Mouse (Mus musculus): ENCODE data around the gene Gtf2h4. TPM values are rescaled to one million over a fixed set of nuclear protein-coding genes. Genes with fewer than 3 reads are reported as not detected.

Gtf2h4 gene
- polyA plus RNA-seq, 1 experiment: 21.1 TPM

DNA sequence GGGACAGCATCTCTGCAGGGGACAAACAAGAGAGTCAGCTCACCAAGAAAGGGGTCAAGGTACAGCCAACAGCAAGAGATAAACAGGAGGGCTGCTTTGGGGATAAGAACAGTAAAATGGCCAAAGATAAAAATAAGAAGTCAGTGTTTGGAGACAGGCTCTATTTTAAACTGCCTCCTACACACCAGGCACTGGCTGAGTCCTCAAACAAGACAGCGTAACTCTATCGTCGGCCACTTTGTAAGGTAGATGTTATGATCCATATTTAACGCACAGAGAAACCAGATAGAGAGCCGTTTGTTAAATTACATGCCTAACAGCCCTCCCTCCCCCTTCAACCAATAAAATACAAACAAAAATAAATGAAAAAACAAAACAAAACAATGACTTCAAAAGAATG is 20.4 kb upstream of the Gtf2h4 start:
- H3K4me1 ChIP-seq (ENCODE audit: control insufficient read depth, insufficient read depth, low read length): no peaks in the 10 kb centered on the region
- no peak overlapping the region for H3K27ac ChIP-seq (ENCODE audit: control insufficient read depth, insufficient read depth, low read depth, low read length, poor library complexity)
- no peak overlapping the region for H3K4me3 ChIP-seq (replicated peaks; ENCODE audit: control insufficient read depth, low read depth, low read length)
- TF ChIP-seq CTCF (IDR thresholded peaks at IDR 0.05; ENCODE audit: control insufficient read depth, insufficient read depth, low read length): no peak
- TF ChIP-seq POLR2A (IDR thresholded peaks at IDR 0.05; ENCODE audit: borderline replicate concordance, control insufficient read depth, low read depth, low read length): no peak
- WGBS: 78% methylated on average over 5 of the region's 5 CpGs

DNA sequence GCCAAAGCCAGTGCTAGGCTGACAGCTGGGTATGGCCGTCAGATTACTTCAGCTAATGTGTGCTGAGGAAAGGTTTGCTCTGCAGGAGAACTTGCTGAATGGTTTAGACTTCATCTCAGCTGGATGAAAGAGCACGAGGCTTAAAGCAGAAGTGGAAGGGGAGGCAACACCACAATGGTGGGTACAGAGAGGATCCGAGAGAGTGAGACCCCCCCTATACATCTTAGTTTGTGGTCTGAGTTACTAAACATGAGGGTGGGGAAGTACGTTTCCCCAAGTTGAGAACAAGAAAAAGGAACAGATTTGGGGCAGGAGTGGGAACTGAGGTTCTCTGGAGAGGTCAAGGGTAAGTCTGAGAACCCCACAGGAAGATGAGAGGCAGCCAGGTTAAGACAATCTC is 18.8 kb upstream of the Gtf2h4 start:
- TF ChIP-seq POLR2A (IDR thresholded peaks at IDR 0.05; ENCODE audit: borderline replicate concordance, control insufficient read depth, low read depth, low read length): no peak
- TF ChIP-seq CTCF (IDR thresholded peaks at IDR 0.05; ENCODE audit: control insufficient read depth, insufficient read depth, low read length): no peak
- Histone ChIP-seq H3K4me1 (ENCODE audit: control insufficient read depth, insufficient read depth, low read length) (no peaks in the 10 kb centered on the region; the same call in 1 of the 2 replicates), H3K4me3 (replicated peaks; ENCODE audit: control insufficient read depth, low read depth, low read length) (no peak overlapping the region), H3K27ac (ENCODE audit: control insufficient read depth, insufficient read depth, low read depth, low read length, poor library complexity) (no peak overlapping the region)
- WGBS: 8% methylated on average over 4 of the region's 4 CpGs

- TF ChIP-seq CTCF (IDR thresholded peaks at IDR 0.05; ENCODE audit: control insufficient read depth, insufficient read depth, low read length) (no peak), POLR2A (IDR thresholded peaks at IDR 0.05; ENCODE audit: borderline replicate concordance, control insufficient read depth, low read depth, low read length) (no peak)
- Histone ChIP-seq H3K4me3 (replicated peaks; ENCODE audit: control insufficient read depth, low read depth, low read length) (no peak overlapping the region), H3K4me1 (ENCODE audit: control insufficient read depth, insufficient read depth, low read length) (no peaks in the 10 kb centered on the region; the same call in 1 of the 2 replicates), H3K27ac (ENCODE audit: control insufficient read depth, insufficient read depth, low read depth, low read length, poor library complexity) (no peak overlapping the region)
- WGBS: 71% methylated on average over 4 of the region's 4 CpGs
Measured at GRCm38 (mm10) chr17:35691811-35692210, 18.3 kb upstream of the Gtf2h4 start.

GRCm38 (mm10) chr17:35689936-35690645 is 16.6 kb upstream of the Gtf2h4 start:
- H3K4me3 ChIP-seq (replicated peaks; ENCODE audit: control insufficient read depth, low read depth, low read length): no peak overlapping the region
- 83% methylated on average over 18 of the region's 18 CpGs for whole genome bisulfite sequencing
- H3K27ac ChIP-seq (ENCODE audit: control insufficient read depth, insufficient read depth, low read depth, low read length, poor library complexity): no peak overlapping the region
- no peaks in the 10 kb centered on the region; the same call in 1 of the 2 replicates for H3K4me1 ChIP-seq (ENCODE audit: control insufficient read depth, insufficient read depth, low read length)
- TF ChIP-seq CTCF (IDR thresholded peaks at IDR 0.05; ENCODE audit: control insufficient read depth, insufficient read depth, low read length) (no peak), POLR2A (IDR thresholded peaks at IDR 0.05; ENCODE audit: borderline replicate concordance, control insufficient read depth, low read depth, low read length) (no peak)

- TF ChIP-seq POLR2A (IDR thresholded peaks at IDR 0.05; ENCODE audit: borderline replicate concordance, control insufficient read depth, low read depth, low read length): no peak
- TF ChIP-seq CTCF (IDR thresholded peaks at IDR 0.05; ENCODE audit: control insufficient read depth, insufficient read depth, low read length): no peak
- Histone ChIP-seq H3K27ac (ENCODE audit: control insufficient read depth, insufficient read depth, low read depth, low read length, poor library complexity) (no peak overlapping the region), H3K4me3 (replicated peaks; ENCODE audit: control insufficient read depth, low read depth, low read length) (no peak overlapping the region), H3K4me1 (ENCODE audit: control insufficient read depth, insufficient read depth, low read length) (no peaks in the 10 kb centered on the region; the same call in 1 of the 2 replicates)
- 68% methylated on average over 25 of the region's 25 CpGs for WGBS
Measured at GRCm38 (mm10) chr17:35688347-35689175, 15.0 kb upstream of the Gtf2h4 start.

DNA sequence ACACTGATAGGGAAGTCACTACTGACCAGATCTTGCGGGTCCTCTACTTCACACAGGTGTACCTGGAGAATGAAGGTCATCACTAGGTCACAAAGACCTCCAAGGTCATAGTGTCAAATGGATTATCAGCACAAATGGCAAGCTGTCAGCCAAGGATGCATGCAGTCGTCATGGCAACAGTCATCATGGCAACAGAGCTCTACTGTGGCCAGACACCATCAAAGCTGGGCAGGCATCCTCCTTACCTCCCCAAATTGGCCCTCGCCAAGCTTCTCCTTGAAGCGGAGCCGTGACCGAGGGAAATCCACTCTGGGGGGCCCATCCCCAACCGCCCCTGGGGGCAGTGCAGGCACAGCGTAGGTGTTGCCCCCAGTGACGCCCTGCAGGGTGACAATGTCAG is 11.5 kb upstream of the Gtf2h4 start:
- H3K4me1 ChIP-seq (ENCODE audit: control insufficient read depth, insufficient read depth, low read length): no peaks in the 10 kb centered on the region; the same call in 1 of the 2 replicates
- TF ChIP-seq CTCF (IDR thresholded peaks at IDR 0.05; ENCODE audit: control insufficient read depth, insufficient read depth, low read length) (no peak), POLR2A (IDR thresholded peaks at IDR 0.05; ENCODE audit: borderline replicate concordance, control insufficient read depth, low read depth, low read length) (no peak)
- WGBS: 68% methylated on average over 9 of the region's 9 CpGs
- H3K4me3 ChIP-seq (replicated peaks; ENCODE audit: control insufficient read depth, low read depth, low read length): no peak overlapping the region
- no peak overlapping the region for H3K27ac ChIP-seq (ENCODE audit: control insufficient read depth, insufficient read depth, low read depth, low read length, poor library complexity)

DNA sequence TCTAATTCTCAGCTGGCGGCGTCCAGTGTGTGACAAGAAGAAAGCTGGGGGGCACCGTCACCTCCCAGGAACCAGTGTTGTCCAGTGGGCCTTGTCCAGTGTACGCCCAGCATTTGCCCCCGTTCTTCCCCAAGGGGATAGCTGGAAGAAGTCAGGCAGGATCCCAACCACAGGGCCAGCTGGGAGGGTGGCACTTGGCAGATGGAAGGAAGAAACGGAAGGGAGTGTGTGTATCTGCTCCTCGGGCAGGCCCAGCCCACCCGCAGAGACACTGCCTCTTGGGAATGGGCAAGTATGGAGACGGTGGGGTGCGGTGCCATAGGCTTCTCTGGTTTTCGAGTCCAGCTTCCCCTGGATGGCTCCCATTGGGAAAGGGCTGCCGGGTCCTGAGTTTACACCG is 8.4 kb upstream of the Gtf2h4 start:
- TF ChIP-seq CTCF (IDR thresholded peaks at IDR 0.05; ENCODE audit: control insufficient read depth, insufficient read depth, low read length) (no peak), POLR2A (IDR thresholded peaks at IDR 0.05; ENCODE audit: borderline replicate concordance, control insufficient read depth, low read depth, low read length) (no peak)
- H3K27ac ChIP-seq (ENCODE audit: control insufficient read depth, insufficient read depth, low read depth, low read length, poor library complexity): no peak overlapping the region
- no peaks in the 10 kb centered on the region for H3K4me1 ChIP-seq (ENCODE audit: control insufficient read depth, insufficient read depth, low read length)
- no peak overlapping the region for H3K4me3 ChIP-seq (replicated peaks; ENCODE audit: control insufficient read depth, low read depth, low read length)
- WGBS: 80% methylated on average over 13 of the region's 13 CpGs

- H3K4me1 ChIP-seq (ENCODE audit: control insufficient read depth, insufficient read depth, low read length): no peaks in the 10 kb centered on the region
- H3K4me3 ChIP-seq (replicated peaks; ENCODE audit: control insufficient read depth, low read depth, low read length): no peak overlapping the region
- WGBS: 72% methylated on average over 6 of the region's 6 CpGs
- H3K27ac ChIP-seq (ENCODE audit: control insufficient read depth, insufficient read depth, low read depth, low read length, poor library complexity): no peak overlapping the region
- no peak for TF ChIP-seq POLR2A (IDR thresholded peaks at IDR 0.05; ENCODE audit: borderline replicate concordance, control insufficient read depth, low read depth, low read length)
- no peak for TF ChIP-seq CTCF (IDR thresholded peaks at IDR 0.05; ENCODE audit: control insufficient read depth, insufficient read depth, low read length)
Measured at GRCm38 (mm10) chr17:35680591-35680990, 7.1 kb upstream of the Gtf2h4 start.
